Mouse (Mus musculus) hindbrain, embryonic 10.5 days (tissue): ENCODE measurements around the gene Eno4. TPM values are rescaled to one million over a fixed set of nuclear protein-coding genes. Genes with fewer than 3 reads are reported as not detected.
"Not testable (repeated sequence)": the region's sequence is repeated elsewhere in the genome, so short reads cannot be mapped to it uniquely, and the experiment has no call there.

Experiments used
- DNase-seq: peaks from one replicate; pipeline ENCODE4 v3.0.0-alpha.2; 2017; ENCODE audit warnings: low spot score
- H3K27ac ChIP-seq: fragments of 300-500 bp; sonication (generic); 2 replicates; pipeline ENCODE4 v1.5.1; 2016; ENCODE audit warnings: mild to moderate bottlenecking, moderate library complexity
- H3K27me3 ChIP-seq: fragments of 300-500 bp; sonication (generic); 2 replicates; pipeline ENCODE4 v1.6.1; 2016; ENCODE audit warnings: mild to moderate bottlenecking; ENCODE audit not compliant: poor library complexity, insufficient read depth, severe bottlenecking
- H3K36me3 ChIP-seq: fragments of 300-500 bp; sonication (generic); 2 replicates; pipeline ENCODE4 v1.6.1; 2016; ENCODE audit warnings: mild to moderate bottlenecking, moderate library complexity
- H3K4me1 ChIP-seq: fragments of 300-500 bp; sonication (generic); replicated peaks from 2 replicates; pipeline ENCODE4 v1.6.1; 2016; ENCODE audit warnings: mild to moderate bottlenecking
- H3K4me3 ChIP-seq: fragments of 300-500 bp; sonication (generic); 2 replicates; pipeline ENCODE4 v1.5.1; 2016; ENCODE audit warnings: mild to moderate bottlenecking, moderate library complexity
- H3K9me3 ChIP-seq: fragments of 300-500 bp; sonication (generic); 2 replicates; pipeline ENCODE4 v1.6.1; 2016; ENCODE audit warnings: mild to moderate bottlenecking, moderate library complexity
- WGBS: fragments of 180-500 bp; shearing (Covaris S2); methylation state at CpG from one replicate; pipeline ENCODE4 v1.1.7; 2016; 5-methylcytosine and 5-hydroxymethylcytosine counted together
- polyA plus RNA-seq: library from polyadenylated mRNA; unstranded; fragments of >200 nt; fragmentation: Nextera tagmentation; extraction: Ambion mirVana; gene quantifications from 2 replicates; pipeline ENCODE4 v1.2.1, GENCODE M21; 2016

Gene Eno4
- 1.3 and 1.9 TPM in 2 replicates for polyA plus RNA-seq

DNA sequence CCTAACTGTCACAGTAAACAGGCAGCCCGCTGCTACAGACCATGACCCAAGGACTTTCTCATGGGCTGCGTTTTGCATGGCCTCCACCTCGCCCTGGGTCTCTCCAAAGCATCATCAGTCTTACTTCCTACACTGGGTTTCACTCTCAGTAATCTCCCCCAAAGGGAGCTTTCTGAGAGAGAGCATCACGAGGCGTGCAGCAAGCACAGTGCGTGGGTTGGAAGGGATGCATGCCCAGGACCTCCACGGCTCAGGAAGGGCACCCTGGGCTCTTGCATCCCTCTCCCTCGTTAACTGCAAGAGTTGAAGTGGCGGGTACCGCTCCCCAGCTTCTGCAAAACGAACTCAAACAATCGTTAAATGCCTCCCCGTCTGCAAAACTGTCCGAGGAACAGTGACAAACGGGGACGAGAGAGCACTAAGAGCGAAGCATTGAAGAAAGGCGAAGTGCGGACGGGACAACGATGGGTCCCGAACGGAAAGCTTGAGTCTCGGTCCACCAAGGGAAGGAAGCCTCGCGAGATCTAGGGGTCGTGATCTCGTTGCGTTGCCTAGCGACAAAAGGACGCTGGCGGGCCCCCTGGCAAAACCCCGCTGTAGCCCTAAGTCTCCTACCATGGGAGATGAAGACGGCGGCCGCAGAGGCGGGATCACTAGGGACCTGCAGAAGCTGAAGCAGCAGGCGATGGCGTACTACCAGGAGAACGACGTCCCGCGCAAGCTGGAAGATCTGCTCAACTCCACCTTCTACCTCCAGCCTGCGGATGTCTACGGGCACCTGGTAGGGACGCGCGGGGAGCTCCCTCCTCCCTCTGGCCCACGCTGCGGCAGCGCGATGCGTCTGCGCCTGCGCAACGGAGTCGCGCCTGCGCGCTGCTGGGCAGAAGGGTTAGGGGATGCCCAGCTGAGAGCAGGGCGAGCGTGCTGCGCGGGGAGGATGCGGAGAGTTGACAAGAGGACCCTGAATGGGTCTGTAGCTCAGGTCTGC is at the start of gene Eno4, which contains the start of gene Hspa12a:
Gene Eno4 (plus strand): TSS at position 585 of the 988 bp plus-strand sequence.
Gene Hspa12a (minus strand): TSS at position 814 of the 988 bp plus-strand sequence.
- Histone ChIP-seq H3K4me3 (peak within 1 kb of the TSS; percentile 62), H3K27me3 (peaks cover 46% of the 10 kb centered on the region), H3K36me3 (no peaks in the 10 kb centered on the region), H3K9me3 (no peaks in the 10 kb centered on the region), H3K27ac (peak within 1 kb of the TSS; percentile 89), H3K4me1 (peaks cover 15% of the 10 kb centered on the region)
- under 1% methylated on average over 65 of the region's 65 CpGs for WGBS
- peak; percentile 96 for DNase-seq

DNA sequence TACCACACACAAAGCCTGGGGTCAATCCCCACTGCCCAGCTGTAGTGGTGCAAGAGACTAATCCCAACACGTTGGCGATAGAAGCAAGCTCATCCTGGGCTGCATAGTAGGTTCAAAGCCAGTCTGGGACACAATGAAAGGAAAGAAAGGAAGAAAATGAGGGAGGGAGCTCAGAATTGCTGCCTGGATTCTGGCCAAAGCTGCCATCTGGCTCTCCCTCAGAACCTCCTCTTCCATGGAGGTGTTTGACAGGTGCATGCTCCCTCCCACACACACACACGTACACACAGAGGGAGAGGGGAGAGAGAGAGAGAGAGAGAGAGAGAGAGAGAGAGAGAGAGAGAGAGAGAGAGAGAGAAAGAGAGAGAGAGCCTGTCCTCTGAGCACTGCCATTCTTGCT is 47.0 kb upstream of the Eno4 start:
- WGBS: 82% methylated on average over 3 of the region's 3 CpGs
- Histone ChIP-seq H3K9me3 (peaks cover 11% of the 10 kb centered on the region; the same call in 1 of the 2 replicates), H3K4me3 (no peak overlapping the region), H3K27ac (no peak overlapping the region), H3K4me1 (no peaks in the 10 kb centered on the region), H3K27me3 (no peaks in the 10 kb centered on the region), H3K36me3 (no peaks in the 10 kb centered on the region)
- DNase-seq: no peak

DNA sequence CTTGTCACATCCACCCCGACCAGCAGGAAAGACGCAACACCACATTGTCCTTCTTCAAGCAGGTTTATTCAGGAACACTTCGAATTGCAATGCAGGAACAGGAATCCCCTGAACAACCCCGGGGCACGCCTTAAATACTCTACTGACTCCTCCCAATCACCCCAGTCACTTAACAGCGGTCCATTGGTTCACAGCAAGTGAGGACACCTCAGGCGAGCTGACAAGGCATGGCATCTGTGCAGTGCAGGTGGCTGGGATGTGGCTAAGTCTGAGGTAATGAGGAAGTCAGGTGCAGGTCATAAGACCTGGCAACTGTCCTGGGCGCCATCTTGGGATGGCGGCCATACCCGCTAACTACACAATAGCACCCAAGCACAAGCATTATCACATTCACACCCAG is 42.8 kb upstream of the Eno4 start:
- peaks cover 11% of the 10 kb centered on the region; the same call in 1 of the 2 replicates for H3K9me3 ChIP-seq
- not testable (repeated sequence) for H3K27ac ChIP-seq, DNase-seq, H3K4me1 ChIP-seq, H3K4me3 ChIP-seq, H3K36me3 ChIP-seq
- peaks cover 13% of the 10 kb centered on the region for H3K27me3 ChIP-seq
- WGBS: 87% methylated on average over 10 of the region's 10 CpGs

DNA sequence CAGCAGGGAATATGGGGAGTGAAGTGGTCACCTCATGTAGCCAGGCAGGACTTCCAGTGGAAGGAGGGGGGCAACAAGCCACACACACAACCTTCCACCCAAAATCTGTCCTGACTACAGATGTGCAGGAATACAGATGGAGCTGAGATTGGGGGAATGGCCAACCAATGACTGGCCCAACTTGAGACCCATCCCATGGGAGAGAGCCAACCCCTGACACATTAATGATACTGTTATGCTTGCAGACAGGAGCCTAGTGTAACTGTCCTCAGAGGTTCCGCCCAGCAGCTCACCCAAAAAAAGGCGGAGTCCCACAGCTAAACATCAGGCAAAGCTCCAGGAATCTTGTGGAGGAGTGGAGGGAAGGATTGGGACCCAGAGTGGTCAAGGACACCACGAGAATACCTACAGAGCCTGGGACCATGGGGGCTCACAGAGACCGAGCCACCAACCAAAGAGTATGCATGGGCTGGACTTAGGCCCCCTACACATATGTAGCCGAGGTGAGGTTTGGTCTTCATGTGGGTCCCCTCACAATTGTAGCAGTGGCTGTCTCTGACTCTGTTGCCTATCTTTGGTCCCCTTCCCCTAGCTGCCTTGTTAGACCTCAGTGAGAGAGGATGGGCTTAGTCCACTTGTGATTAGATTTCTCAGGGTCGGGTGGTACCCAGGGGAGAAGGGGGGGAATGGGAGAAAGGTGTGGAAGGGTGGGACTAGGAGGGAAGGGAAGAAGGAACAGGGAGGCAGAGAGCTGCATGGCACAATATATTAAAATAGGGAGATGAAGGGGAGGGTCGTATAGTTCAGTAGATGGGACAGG is 39.9 kb upstream of the Eno4 start:
- DNase-seq: no peak
- H3K36me3 ChIP-seq: no peaks in the 10 kb centered on the region
- 64% methylated on average over 7 of the region's 7 CpGs for WGBS
- peak overlapping the region; percentile 40; the same call in 1 of the 2 replicates for H3K4me3 ChIP-seq
- H3K9me3 ChIP-seq: peaks cover under 1% of the 10 kb centered on the region; the same call in 1 of the 2 replicates
- peaks cover 33% of the 10 kb centered on the region for H3K27me3 ChIP-seq
- H3K4me1 ChIP-seq: peaks cover 5% of the 10 kb centered on the region; the same call in 1 of the 2 replicates
- no peak overlapping the region for H3K27ac ChIP-seq

GRCm38 (mm10) chr19:58903899-58904327 is 39.3 kb upstream of the Eno4 start:
- Histone ChIP-seq H3K27me3 (peaks cover 33% of the 10 kb centered on the region), H3K4me1 (peaks cover 5% of the 10 kb centered on the region; the same call in 1 of the 2 replicates), H3K27ac (no peak overlapping the region), H3K4me3 (peak overlapping the region; percentile 40), H3K9me3 (no peaks in the 10 kb centered on the region), H3K36me3 (no peaks in the 10 kb centered on the region)
- peak; percentile 86 for DNase-seq
- 2% methylated on average over 11 of the region's 11 CpGs for WGBS

DNA sequence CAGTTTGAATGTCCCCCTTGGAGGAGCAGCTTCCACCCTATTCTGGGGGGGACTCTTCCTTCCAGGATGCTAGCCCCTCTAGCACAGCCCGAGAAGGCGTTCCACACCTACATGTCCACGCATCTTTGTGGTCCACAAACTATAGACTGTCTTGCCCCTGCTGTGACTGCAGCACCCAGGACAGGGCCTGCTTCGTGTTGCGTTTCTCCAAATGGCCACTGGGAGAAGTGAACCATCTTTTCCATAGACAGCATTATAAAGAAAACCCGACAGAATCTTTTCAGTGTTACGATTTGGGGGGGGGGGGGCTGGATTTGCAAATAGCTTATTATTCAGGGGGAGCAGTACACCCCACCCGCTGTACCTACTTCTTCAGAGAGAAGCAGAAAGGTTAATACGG is 36.5 kb upstream of the Eno4 start:
- Histone ChIP-seq H3K36me3 (no peaks in the 10 kb centered on the region), H3K9me3 (no peaks in the 10 kb centered on the region), H3K4me1 (peaks cover 14% of the 10 kb centered on the region), H3K27ac (no peak overlapping the region), H3K27me3 (peaks cover 35% of the 10 kb centered on the region), H3K4me3 (no peak overlapping the region)
- 56% methylated on average over 9 of the region's 9 CpGs for WGBS
- no peak for DNase-seq

- H3K36me3 ChIP-seq: no peaks in the 10 kb centered on the region
- H3K27ac ChIP-seq: no peak overlapping the region
- H3K4me3 ChIP-seq: no peak overlapping the region
- peaks cover 14% of the 10 kb centered on the region for H3K4me1 ChIP-seq
- peaks cover 44% of the 10 kb centered on the region for H3K27me3 ChIP-seq
- WGBS: 81% methylated on average over 10 of the region's 10 CpGs
- no peak for DNase-seq
- H3K9me3 ChIP-seq: no peaks in the 10 kb centered on the region
These were observed 35.2 kb upstream of the Eno4 start for GRCm38 (mm10) chr19:58908018-58908417.

DNA sequence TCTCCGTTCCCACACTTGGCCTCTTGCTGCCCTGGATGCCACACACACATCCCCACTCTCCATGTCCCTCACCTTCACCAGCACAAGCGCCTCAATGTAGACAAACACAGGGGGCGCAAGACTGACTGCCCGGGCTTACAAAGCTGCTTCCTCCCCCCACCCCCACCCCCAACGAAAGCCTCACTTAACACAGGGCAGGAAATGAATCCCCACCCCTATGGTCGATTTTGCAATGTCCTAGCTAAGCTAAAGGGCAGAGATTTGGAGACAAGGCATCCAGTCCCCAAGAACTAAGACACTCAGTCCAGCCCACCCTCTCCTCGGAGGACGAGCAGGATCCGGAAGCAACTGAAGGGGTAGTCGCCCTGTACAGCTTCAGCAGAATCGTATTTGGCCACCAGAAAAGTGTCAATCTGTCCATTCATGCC is 32.3 kb upstream of the Eno4 start:
- Histone ChIP-seq H3K36me3 (no peaks in the 10 kb centered on the region), H3K4me3 (peak overlapping the region; percentile 52), H3K27me3 (peaks cover 56% of the 10 kb centered on the region), H3K9me3 (no peaks in the 10 kb centered on the region), H3K27ac (peak overlapping the region; percentile 77), H3K4me1 (peaks cover 9% of the 10 kb centered on the region)
- no peak for DNase-seq
- WGBS: 4% methylated on average over 11 of the region's 11 CpGs

GRCm38 (mm10) chr19:58911386-58911785 is 31.8 kb upstream of the Eno4 start:
- peak; percentile 88 for DNase-seq
- no peaks in the 10 kb centered on the region for H3K9me3 ChIP-seq
- H3K27ac ChIP-seq: peak overlapping the region; percentile 77
- H3K36me3 ChIP-seq: no peaks in the 10 kb centered on the region
- WGBS: 10% methylated on average over 9 of the region's 9 CpGs
- H3K27me3 ChIP-seq: peaks cover 56% of the 10 kb centered on the region
- peaks cover 9% of the 10 kb centered on the region for H3K4me1 ChIP-seq
- peak overlapping the region; percentile 52 for H3K4me3 ChIP-seq

- Histone ChIP-seq H3K9me3 (no peaks in the 10 kb centered on the region), H3K27me3 (peaks cover 63% of the 10 kb centered on the region), H3K4me3 (no peak overlapping the region), H3K36me3 (no peaks in the 10 kb centered on the region), H3K4me1 (peaks cover 12% of the 10 kb centered on the region), H3K27ac (no peak overlapping the region)
- 90% methylated on average over 6 of the region's 6 CpGs for WGBS
- DNase-seq: no peak
These were observed 29.9 kb upstream of the Eno4 start for GRCm38 (mm10) chr19:58913301-58913700.

DNA sequence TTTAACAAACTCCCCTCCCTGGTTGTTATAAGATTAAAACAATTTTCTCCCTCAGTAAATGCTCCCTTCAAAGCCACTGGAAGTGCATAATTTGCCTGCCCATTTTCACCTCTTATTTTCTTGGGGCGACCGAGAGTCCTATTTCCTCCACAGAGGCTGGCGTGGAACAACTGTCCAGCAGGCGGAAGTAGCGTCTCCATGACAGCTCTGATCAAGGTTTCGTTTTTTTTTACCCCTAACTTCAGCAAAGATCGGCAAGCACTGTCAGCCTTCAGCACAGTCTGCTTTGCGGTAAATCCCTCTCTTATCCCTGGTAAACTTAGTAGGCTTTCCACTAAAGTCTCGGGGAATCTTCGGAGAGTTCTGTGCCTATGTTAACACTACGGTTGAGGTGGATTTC is 24.6 kb upstream of the Eno4 start:
- Histone ChIP-seq H3K27ac (no peak overlapping the region), H3K4me1 (peaks cover 14% of the 10 kb centered on the region), H3K27me3 (peaks cover 80% of the 10 kb centered on the region), H3K9me3 (no peaks in the 10 kb centered on the region), H3K4me3 (peak overlapping the region; percentile 30), H3K36me3 (no peaks in the 10 kb centered on the region)
- DNase-seq: no peak
- WGBS: 15% methylated on average over 11 of the region's 11 CpGs

GRCm38 (mm10) chr19:58919148-58919547 is 24.1 kb upstream of the Eno4 start:
- Histone ChIP-seq H3K27ac (no peak overlapping the region), H3K27me3 (peaks cover 78% of the 10 kb centered on the region), H3K36me3 (no peaks in the 10 kb centered on the region), H3K4me3 (no peak overlapping the region), H3K4me1 (peaks cover 14% of the 10 kb centered on the region), H3K9me3 (no peaks in the 10 kb centered on the region)
- DNase-seq: no peak
- 26% methylated on average over 7 of the region's 7 CpGs for WGBS
